Mouse (Mus musculus) 416B (cell line): ENCODE measurements around the gene Brwd3.

ENCODE experiments used
- DNase-seq: peaks from one replicate; pipeline ENCODE4 v3.0.0; 2011; ENCODE audit warnings: low read depth

Gene Brwd3

GRCm38 (mm10) chrX:108834090-108834774 is at the start of gene Brwd3:
TSS of gene Brwd3 (minus strand) at chrX:108834372.
- DNase-seq, result peak; percentile 96

- no peak for DNase-seq
Measured at GRCm38 (mm10) chrX:108862632-108863031, 28.5 kb upstream of the Brwd3 start.

GRCm38 (mm10) chrX:108842705-108843104 is 8.5 kb upstream of the Brwd3 start:
- DNase-seq, result no peak

GRCm38 (mm10) chrX:108836416-108836815 is 2.2 kb upstream of the Brwd3 start:
- DNase-seq, result no peak

- DNase-seq, result peak; percentile 4
Measured at GRCm38 (mm10) chrX:108835233-108835632, 1.1 kb upstream of the Brwd3 start.

- DNase-seq, result peak; percentile 14
Measured at GRCm38 (mm10) chrX:108833381-108834020, 671 bp downstream of the Brwd3 start.

- peak; percentile 92 for DNase-seq
Measured at GRCm38 (mm10) chrX:108832674-108833189, 1.4 kb downstream of the Brwd3 start.

- DNase-seq, result no peak
Measured at GRCm38 (mm10) chrX:108831231-108831630, 2.9 kb downstream of the Brwd3 start.

- peak; percentile 70 for DNase-seq
Measured at GRCm38 (mm10) chrX:108828111-108828510, 6.1 kb downstream of the Brwd3 start.

- DNase-seq, result no peak
Measured at GRCm38 (mm10) chrX:108797268-108797667, 36.9 kb downstream of the Brwd3 start.

- no peak for DNase-seq
Measured at GRCm38 (mm10) chrX:108783724-108784123, 50.4 kb downstream of the Brwd3 start.

- no peak for DNase-seq
Measured at GRCm38 (mm10) chrX:108731755-108732154, 102.4 kb downstream of the Brwd3 start.

GRCm38 (mm10) chrX:108729564-108729963 is 104.6 kb downstream of the Brwd3 start:
- DNase-seq, result no peak

GRCm38 (mm10) chrX:108729068-108729467 is 105.1 kb downstream of the Brwd3 start:
- peak; percentile 44 for DNase-seq

- DNase-seq, result peak; percentile 92
Measured at GRCm38 (mm10) chrX:108728334-108728733, 105.8 kb downstream of the Brwd3 start.

- peak; percentile 11 for DNase-seq
Measured at GRCm38 (mm10) chrX:108724241-108724640, 109.9 kb downstream of the Brwd3 start.

- DNase-seq, result no peak
Measured at GRCm38 (mm10) chrX:108722447-108722846, 111.7 kb downstream of the Brwd3 start.

GRCm38 (mm10) chrX:108704312-108704711 is 129.9 kb downstream of the Brwd3 start:
- no peak for DNase-seq
